Mouse (Mus musculus) myocyte (in vitro differentiated cells): ENCODE data around the gene Cfd. TPM values are rescaled to one million over a fixed set of nuclear protein-coding genes. Genes with fewer than 3 reads are reported as not detected.
A peak's percentile ranks its signal among the peaks of the same experiment; 100 is the strongest.

Experiments
- H3K27me3 ChIP-seq: one replicate; pipeline ENCODE4 v1.6.1; 2011; ENCODE audit not compliant: control insufficient read depth, insufficient read depth, insufficient read length
- H3K36me3 ChIP-seq: one replicate; pipeline ENCODE4 v1.6.1; 2011; ENCODE audit not compliant: control insufficient read depth, insufficient read depth
- H3K4me2 ChIP-seq: one replicate; pipeline ENCODE4 v1.6.1; 2011; ENCODE audit warnings: low read depth, control low read depth
- H3K4me3 ChIP-seq: one replicate; pipeline ENCODE4 v1.5.1; 2011; ENCODE audit warnings: mild to moderate bottlenecking, control low read depth, moderate library complexity
- H3K79me2 ChIP-seq: one replicate; pipeline ENCODE4 v1.6.1; 2011; ENCODE audit not compliant: control insufficient read depth, insufficient read depth
- H3ac ChIP-seq: one replicate; pipeline ENCODE4 v1.6.1; 2011; ENCODE audit not compliant: control insufficient read depth, insufficient read length
- CEBPB ChIP-seq: IDR thresholded peaks from 2 replicates; pipeline ENCODE4 v1.6.1; 2011; ENCODE audit warnings: mild to moderate bottlenecking, moderate library complexity; ENCODE audit not compliant: poor library complexity, insufficient read depth, severe bottlenecking
- E2F4 ChIP-seq: IDR thresholded peaks from one replicate; pipeline ENCODE4 v1.6.1; 2011; ENCODE audit warnings: mild to moderate bottlenecking, control low read depth, moderate library complexity; ENCODE audit not compliant: insufficient read depth
- MAX ChIP-seq: IDR thresholded peaks from one replicate; pipeline ENCODE4 v1.6.1; 2011; ENCODE audit warnings: low read depth, mild to moderate bottlenecking, control low read depth
- MYOD1 ChIP-seq, 3 experiments: IDR thresholded peaks; one replicate each; pipeline ENCODE4 v1.6.1; 2011; ENCODE audit warnings: control low read depth in 2 of 3, low read depth in 2 of 3, mild to moderate bottlenecking in 2 of 3, moderate library complexity in 1 of 3; ENCODE audit not compliant: insufficient read length in 2 of 3, control insufficient read depth in 1 of 3
- MYOG ChIP-seq, 3 experiments: IDR thresholded peaks; one replicate each; pipeline ENCODE4 v1.6.1; 2011; ENCODE audit warnings: control low read depth in 2 of 3, low read depth in 2 of 3, mild to moderate bottlenecking in 2 of 3; ENCODE audit not compliant: insufficient read length in 2 of 3, control insufficient read depth in 1 of 3, insufficient read depth in 1 of 3
- POLR2A ChIP-seq: IDR thresholded peaks from one replicate; pipeline ENCODE4 v1.6.1; 2011; ENCODE audit warnings: low read depth, mild to moderate bottlenecking, control low read depth, moderate library complexity; ENCODE audit not compliant: insufficient read length
- POLR2AphosphoS2 ChIP-seq: IDR thresholded peaks from one replicate; pipeline ENCODE4 v1.6.1; 2011; ENCODE audit warnings: low read depth, control low read depth; ENCODE audit not compliant: insufficient read length
- REST ChIP-seq: IDR thresholded peaks from one replicate; pipeline ENCODE4 v1.6.1; 2011; ENCODE audit warnings: mild to moderate bottlenecking, control low read depth, moderate library complexity; ENCODE audit not compliant: insufficient read depth, insufficient read length
- SRF ChIP-seq: IDR thresholded peaks from one replicate; pipeline ENCODE4 v1.6.1; 2011; ENCODE audit warnings: low read depth; ENCODE audit not compliant: control insufficient read depth, insufficient read length
- TCF12 ChIP-seq: IDR thresholded peaks from one replicate; pipeline ENCODE4 v1.6.1; 2011; ENCODE audit warnings: mild to moderate bottlenecking, control low read depth; ENCODE audit not compliant: poor library complexity, insufficient read depth, severe bottlenecking
- TCF3 ChIP-seq: IDR thresholded peaks from one replicate; pipeline ENCODE4 v1.6.1; 2011; ENCODE audit warnings: low read depth, control low read depth; ENCODE audit not compliant: insufficient read length
- USF1 ChIP-seq: IDR thresholded peaks from one replicate; pipeline ENCODE4 v1.6.1; 2011; ENCODE audit warnings: low read depth, mild to moderate bottlenecking, control low read depth, moderate library complexity
- polyA plus RNA-seq: library from polyadenylated mRNA; unstranded; fragments of >200 nt; fragmentation: generic; extraction: Trizol; gene quantifications from one replicate; pipeline ENCODE4 v1.2.1, GENCODE M21; 2012; ENCODE audit warnings: missing spikeins

The Cfd gene
- polyA plus RNA-seq, 1 experiment: not detected

DNA sequence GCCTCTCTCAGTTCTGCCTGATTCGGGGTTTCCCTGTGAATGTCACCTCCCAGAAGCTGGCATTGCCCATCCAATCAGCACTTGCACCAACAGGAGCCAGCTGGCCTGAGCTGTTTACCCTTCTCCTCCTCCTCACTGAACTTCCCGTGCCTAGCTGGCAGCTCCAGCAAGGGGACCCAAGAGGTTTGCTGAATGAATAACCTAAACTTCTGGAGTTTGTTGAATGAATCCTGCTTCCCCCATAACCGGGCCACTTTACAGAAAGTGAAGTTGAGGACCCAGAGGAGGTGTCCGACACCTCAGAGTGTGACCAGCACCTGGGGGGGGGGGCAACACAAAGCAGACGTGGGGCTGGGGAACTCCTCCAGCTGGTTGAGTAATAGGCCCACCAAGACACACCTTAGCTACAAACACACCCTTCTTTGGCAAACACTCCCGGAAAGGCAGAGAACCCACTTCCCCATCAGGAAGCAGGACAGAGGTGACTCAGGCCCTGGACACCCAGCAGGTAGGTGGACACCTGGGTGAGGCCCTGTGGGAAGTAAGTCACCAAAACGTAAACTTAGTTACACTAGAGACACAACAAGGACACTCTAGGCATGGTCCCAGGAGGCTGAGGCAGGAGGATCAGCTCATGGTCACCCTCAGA lies 24.4 kb downstream of the Cfd start:
- Histone ChIP-seq H3K36me3 (no peaks in the 10 kb centered on the region), H3K27me3 (peaks cover 14% of the 10 kb centered on the region), H3K4me2 (peak overlapping the region; percentile 91), H3ac (no peak overlapping the region), H3K4me3 (no peak overlapping the region), H3K79me2 (peaks cover 16% of the 10 kb centered on the region)
- TF ChIP-seq USF1 (no peak), POLR2A (no peak), TCF12 (no peak), CEBPB (no peak), REST (no peak), MAX (no peak), POLR2AphosphoS2 (no peak), E2F4 (no peak), MYOD1 (IDR thresholded peaks at IDR 0.05; ENCODE audit: control insufficient read depth in 1 of 3, insufficient read length in 2 of 3, low read depth in 2 of 3) (no peak), TCF3 (no peak), MYOG (IDR thresholded peaks at IDR 0.05; ENCODE audit: control insufficient read depth in 1 of 3, insufficient read depth in 1 of 3, insufficient read length in 2 of 3, low read depth in 2 of 3) (no peak), SRF (no peak)

GRCm38 (mm10) chr10:79916081-79916480 lies 25.4 kb downstream of the Cfd start:
- no peak for TF ChIP-seq MYOD1 (IDR thresholded peaks at IDR 0.05; ENCODE audit: control insufficient read depth in 1 of 3, insufficient read length in 2 of 3, low read depth in 2 of 3)
- TF ChIP-seq TCF12: no peak
- TF ChIP-seq POLR2A: no peak
- TF ChIP-seq SRF: no peak
- TF ChIP-seq MYOG (IDR thresholded peaks at IDR 0.05; ENCODE audit: control insufficient read depth in 1 of 3, insufficient read depth in 1 of 3, insufficient read length in 2 of 3, low read depth in 2 of 3): no peak
- no peak for TF ChIP-seq POLR2AphosphoS2
- H3K4me3 ChIP-seq: peak overlapping the region; percentile 84

DNA sequence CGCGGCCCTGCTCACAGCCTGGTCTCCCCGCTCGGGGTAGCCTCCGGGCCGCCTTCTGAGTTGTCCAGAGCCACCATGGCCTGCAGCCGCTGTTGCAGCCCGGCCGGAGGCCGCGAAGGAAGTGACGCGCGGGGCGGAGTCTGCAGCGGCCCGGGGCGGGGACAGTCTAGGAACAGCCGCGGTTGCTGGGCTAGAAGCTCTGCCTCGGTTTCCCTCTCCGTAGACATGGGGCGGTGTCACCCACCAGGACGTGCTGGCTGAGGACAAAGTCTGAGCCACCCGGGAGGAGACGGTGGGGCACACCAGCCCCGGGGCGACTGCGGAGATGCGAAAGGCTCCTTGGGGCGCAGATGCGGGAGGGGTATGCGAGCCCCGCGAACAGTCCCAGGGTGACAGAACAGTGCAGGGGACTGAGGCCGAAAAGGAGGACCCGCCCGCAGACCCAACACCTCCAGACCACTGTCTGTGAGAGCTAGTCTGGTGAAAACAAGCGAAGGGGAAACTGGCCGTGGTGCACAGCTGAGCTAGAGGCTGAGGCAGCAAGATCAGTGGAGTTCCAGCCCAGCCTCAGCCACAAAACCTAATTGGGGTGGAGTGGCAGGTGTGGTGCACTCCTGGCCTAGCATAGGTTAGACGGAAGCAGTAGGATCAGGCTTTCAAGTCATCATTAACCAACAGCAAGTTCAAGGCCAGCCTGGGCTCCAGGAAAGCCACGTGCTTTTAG lies 26.3 kb downstream of the Cfd start, which contains the start of gene Kiss1r:
Gene Kiss1r (plus strand): TSS at position 164 of the 724 bp plus-strand sequence.
- no peak for TF ChIP-seq SRF
- TF ChIP-seq REST: no peak
- peak; percentile 86 for TF ChIP-seq POLR2AphosphoS2
- peak; percentile 89 for TF ChIP-seq POLR2A
- TF ChIP-seq CEBPB: no peak
- TF ChIP-seq E2F4: no peak
- TF ChIP-seq USF1: no peak
- no peak for TF ChIP-seq MYOG (IDR thresholded peaks at IDR 0.05; ENCODE audit: control insufficient read depth in 1 of 3, insufficient read depth in 1 of 3, insufficient read length in 2 of 3, low read depth in 2 of 3)
- H3K4me2 ChIP-seq: peak within 1 kb of the TSS; percentile 91
- H3K36me3 ChIP-seq: no peaks in the 10 kb centered on the region
- peak within 1 kb of the TSS; percentile 37 for H3ac ChIP-seq
- peaks cover 32% of the 10 kb centered on the region for H3K27me3 ChIP-seq
- H3K79me2 ChIP-seq: peaks cover 16% of the 10 kb centered on the region
- H3K4me3 ChIP-seq: peak within 1 kb of the TSS; percentile 84

More at GRCm38 (mm10) chr10:79916081-79916480, 25.4 kb downstream of the Cfd start:
- peaks cover 16% of the 10 kb centered on the region for H3K79me2 ChIP-seq
- peak overlapping the region; percentile 91 for H3K4me2 ChIP-seq
- peaks cover 24% of the 10 kb centered on the region for H3K27me3 ChIP-seq
- H3K36me3 ChIP-seq: no peaks in the 10 kb centered on the region
- peak overlapping the region; percentile 37 for H3ac ChIP-seq

GRCm38 (mm10) chr10:79917532-79918100 lies 27.0 kb downstream of the Cfd start:
- Histone ChIP-seq H3K4me3 (peak overlapping the region; percentile 84), H3K36me3 (no peaks in the 10 kb centered on the region), H3ac (peak overlapping the region; percentile 37), H3K27me3 (peaks cover 32% of the 10 kb centered on the region), H3K79me2 (peaks cover 16% of the 10 kb centered on the region), H3K4me2 (peak overlapping the region; percentile 91)
- TF ChIP-seq TCF3 (no peak), TCF12 (no peak), SRF (no peak), MYOG (IDR thresholded peaks at IDR 0.05; ENCODE audit: control insufficient read depth in 1 of 3, insufficient read depth in 1 of 3, insufficient read length in 2 of 3, low read depth in 2 of 3) (no peak)
